Mouse (Mus musculus) kidney, postnatal 0 days (tissue): ENCODE measurements around the gene Cacnb3. TPM values are rescaled to one million over a fixed set of nuclear protein-coding genes. Genes with fewer than 3 reads are reported as not detected.

Source experiments
- ATAC-seq: fragments of 200-750 bp; cut with Nextera tagmentation; replicated peaks from 2 replicates; pipeline ENCODE4 v1.8.0; 2017; ENCODE audit warnings: low read depth, moderate number of reproducible peaks, moderate TSS enrichment, moderate library complexity; ENCODE audit not compliant: low FRiP score
- DNase-seq: peaks from one replicate; pipeline ENCODE4 v3.0.0-alpha.2; 2016; ENCODE audit warnings: low spot score
- H3K27ac ChIP-seq: fragments of 300-500 bp; sonication (generic); 2 replicates; pipeline ENCODE4 v1.5.1; 2014; ENCODE audit warnings: mild to moderate bottlenecking
- H3K27me3 ChIP-seq: fragments of 300-500 bp; sonication (generic); 2 replicates; pipeline ENCODE4 v1.6.1; 2014; ENCODE audit warnings: low read length, mixed read lengths; ENCODE audit not compliant: insufficient read depth
- H3K36me3 ChIP-seq: fragments of 300-500 bp; sonication (generic); 2 replicates; pipeline ENCODE4 v1.6.1; 2014; ENCODE audit warnings: low read length, mixed read lengths; ENCODE audit not compliant: insufficient read depth
- H3K4me1 ChIP-seq: fragments of 300-500 bp; sonication (generic); replicated peaks from 2 replicates; pipeline ENCODE4 v1.6.1; 2014; ENCODE audit warnings: antibody characterized with exemption, low read length, mixed read lengths; ENCODE audit not compliant: insufficient read depth
- H3K4me2 ChIP-seq: fragments of 300-500 bp; sonication (generic); 2 replicates; pipeline ENCODE4 v1.6.1; 2014; ENCODE audit warnings: mild to moderate bottlenecking, low read length, moderate library complexity, mixed read lengths
- H3K4me3 ChIP-seq: fragments of 300-500 bp; sonication (generic); replicated peaks from 2 replicates; pipeline ENCODE4 v1.5.1; 2014; ENCODE audit warnings: low read depth, low read length
- H3K9ac ChIP-seq: fragments of 300-500 bp; sonication (generic); 2 replicates; pipeline ENCODE4 v1.6.1; 2014; ENCODE audit warnings: low read depth, low read length
- H3K9me3 ChIP-seq: fragments of 300-500 bp; sonication (generic); replicated peaks from 2 replicates; pipeline ENCODE4 v1.6.1; 2016; ENCODE audit warnings: low read length, inconsistent platforms, mixed read lengths
- CTCF ChIP-seq: IDR thresholded peaks from 2 replicates; pipeline ENCODE4 v1.5.1; 2016; ENCODE audit warnings: antibody characterized with exemption, low read depth, mild to moderate bottlenecking, moderate library complexity
- WGBS: fragments of 180-500 bp; shearing (Covaris S2); extraction: QIAGEN DNeasy Blood & Tissue Kit; methylation state at CpG from one replicate; pipeline ENCODE4 v1.1.7; 2014; 5-methylcytosine and 5-hydroxymethylcytosine counted together
- polyA plus RNA-seq: library from polyadenylated mRNA; unstranded; fragments of >200 nt; fragmentation: Nextera tagmentation; extraction: Ambion mirVana; gene quantifications from 2 replicates; pipeline ENCODE4 v1.2.1, GENCODE M21; 2015

Gene Cacnb3
- polyA plus RNA-seq, 1 experiment from 2014 or later = 19.8 TPM

DNA sequence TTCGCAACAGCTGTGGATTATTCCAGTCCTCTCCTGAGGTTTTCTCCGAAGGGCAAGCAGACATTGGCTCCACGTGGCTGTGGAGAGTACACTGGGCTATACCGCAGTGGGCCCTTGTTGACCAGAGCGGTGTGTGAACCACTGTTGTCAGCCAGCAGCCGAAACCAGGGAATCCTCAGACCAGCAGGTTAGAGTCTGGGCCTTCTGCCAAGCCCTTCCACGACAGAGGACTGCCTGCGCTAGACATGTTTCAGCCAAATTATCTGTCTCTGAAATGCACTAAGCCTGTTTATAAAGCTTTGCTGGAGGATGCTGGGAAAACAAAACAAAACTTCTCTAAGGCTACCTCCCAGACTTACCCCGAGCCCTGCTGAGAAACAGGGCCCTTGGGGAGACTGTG is 16.1 kb upstream of the Cacnb3 start:
- H3K4me1 ChIP-seq = 0 out of 2 replicates have a peak, but pooled peaks cover 6% of the 10 kb centered on the region
- no peaks in the 10 kb centered on the region for H3K36me3 ChIP-seq
- no peak overlapping the region for H3K4me2 ChIP-seq
- no peak for TF ChIP-seq CTCF
- H3K27me3 ChIP-seq = no peaks in the 10 kb centered on the region
- 61% methylated on average over 9 of the region's 9 CpGs for WGBS
- DNase-seq = no peak
- peak overlapping the region; percentile 63 for H3K27ac ChIP-seq
- ATAC-seq = no peak
- H3K4me3 ChIP-seq = no peak overlapping the region
- no peak overlapping the region for H3K9ac ChIP-seq
- no peaks in the 10 kb centered on the region for H3K9me3 ChIP-seq

GRCm38 (mm10) chr15:98614971-98615370 is 15.7 kb upstream of the Cacnb3 start:
- ATAC-seq = peak; percentile 67; the same call in 1 of the 2 replicates
- WGBS = 54% methylated on average over 6 of the region's 6 CpGs
- no peak overlapping the region for H3K4me2 ChIP-seq

DNA sequence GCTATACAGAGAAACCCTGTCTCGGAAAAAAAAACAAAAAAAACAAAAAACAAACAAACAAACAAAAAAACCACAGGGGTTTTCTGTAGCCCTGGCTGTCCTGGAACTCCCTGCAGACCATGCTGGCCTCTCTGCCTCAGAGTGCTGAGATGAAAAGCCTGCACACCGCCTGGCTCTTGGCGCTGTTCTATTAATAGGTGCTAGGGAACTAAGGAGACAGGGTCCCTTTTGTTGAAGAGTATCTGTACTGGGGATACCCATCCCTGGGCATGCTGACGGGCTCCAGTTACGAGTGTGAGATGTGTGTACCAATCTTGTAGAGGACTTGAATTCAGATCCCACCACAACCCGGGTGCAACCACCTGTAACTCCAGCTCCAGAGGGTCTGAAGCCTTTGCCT is 14.9 kb upstream of the Cacnb3 start:
- WGBS = 77% methylated on average over 6 of the region's 6 CpGs
- TF ChIP-seq CTCF = no peak

More at GRCm38 (mm10) chr15:98614971-98615370, 15.7 kb upstream of the Cacnb3 start:
- Histone ChIP-seq H3K27ac (peak overlapping the region; percentile 63), H3K4me3 (no peak overlapping the region), H3K9me3 (no peaks in the 10 kb centered on the region), H3K27me3 (no peaks in the 10 kb centered on the region), H3K36me3 (no peaks in the 10 kb centered on the region), H3K9ac (no peak overlapping the region), H3K4me1 (0 out of 2 replicates have a peak, but pooled peaks cover 6% of the 10 kb centered on the region)
- DNase-seq = no peak
- no peak for TF ChIP-seq CTCF

DNA sequence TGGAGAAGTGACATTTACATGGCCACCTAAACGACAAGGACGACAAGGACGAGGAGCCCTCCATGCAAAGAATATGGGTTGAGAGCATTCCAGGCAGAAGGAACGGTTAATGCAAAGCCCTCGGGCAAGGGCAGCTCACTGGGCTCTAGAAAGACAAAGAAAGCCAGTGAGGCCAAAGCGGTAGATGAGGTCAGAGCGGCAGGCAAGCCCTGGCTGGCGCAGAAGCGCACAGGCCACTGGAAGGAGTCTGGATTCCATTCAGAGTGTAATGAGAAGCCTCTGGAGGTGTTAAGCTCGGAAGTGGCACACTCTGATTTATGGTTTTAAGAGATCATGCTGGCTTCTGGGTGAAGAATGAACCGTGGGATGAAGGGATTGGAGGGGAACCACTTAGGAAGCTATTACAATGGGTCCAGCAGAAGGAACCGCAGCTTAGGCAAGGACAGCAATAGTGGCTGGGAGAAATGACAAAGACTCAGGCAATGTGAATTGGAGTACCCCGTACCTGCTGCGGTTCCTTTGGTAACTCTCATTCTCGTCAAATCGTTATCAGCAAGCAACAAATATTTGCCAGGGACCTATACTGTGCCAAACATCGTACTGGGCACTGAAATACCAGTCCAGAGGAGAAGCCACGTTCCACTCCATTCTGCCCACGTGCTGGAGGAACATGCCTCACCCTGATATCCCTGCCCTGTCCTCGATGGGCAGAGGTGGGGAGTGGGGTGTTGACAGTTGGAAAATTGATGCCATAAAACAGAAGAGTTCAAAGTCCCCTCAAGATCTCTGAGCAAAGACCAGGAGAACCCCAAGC is 14.1 kb upstream of the Cacnb3 start:
- Histone ChIP-seq H3K9ac (0 out of 2 replicates have a peak overlapping the region, but pooled peaks have one; percentile 0), H3K4me1 (0 out of 2 replicates have a peak, but pooled peaks cover 6% of the 10 kb centered on the region), H3K9me3 (no peaks in the 10 kb centered on the region), H3K4me3 (no peak overlapping the region), H3K27ac (no peak overlapping the region), H3K27me3 (no peaks in the 10 kb centered on the region), H3K36me3 (no peaks in the 10 kb centered on the region), H3K4me2 (peak overlapping the region; percentile 23; the same call in 1 of the 2 replicates)
- 31% methylated on average over 20 of the region's 20 CpGs for WGBS
- ATAC-seq (0 out of 2 replicates have a peak, but pooled peaks have one; percentile 14), DNase-seq (no peak)
- no peak for TF ChIP-seq CTCF

More for the DNA sequence above, 14.9 kb upstream of the Cacnb3 start:
- H3K4me1 ChIP-seq = 0 out of 2 replicates have a peak, but pooled peaks cover 6% of the 10 kb centered on the region
- no peak overlapping the region for H3K4me2 ChIP-seq
- no peak overlapping the region for H3K9ac ChIP-seq
- DNase-seq = no peak
- H3K27me3 ChIP-seq = no peaks in the 10 kb centered on the region
- H3K27ac ChIP-seq = no peak overlapping the region
- ATAC-seq = no peak
- no peaks in the 10 kb centered on the region for H3K36me3 ChIP-seq
- H3K4me3 ChIP-seq = no peak overlapping the region
- no peaks in the 10 kb centered on the region for H3K9me3 ChIP-seq

DNA sequence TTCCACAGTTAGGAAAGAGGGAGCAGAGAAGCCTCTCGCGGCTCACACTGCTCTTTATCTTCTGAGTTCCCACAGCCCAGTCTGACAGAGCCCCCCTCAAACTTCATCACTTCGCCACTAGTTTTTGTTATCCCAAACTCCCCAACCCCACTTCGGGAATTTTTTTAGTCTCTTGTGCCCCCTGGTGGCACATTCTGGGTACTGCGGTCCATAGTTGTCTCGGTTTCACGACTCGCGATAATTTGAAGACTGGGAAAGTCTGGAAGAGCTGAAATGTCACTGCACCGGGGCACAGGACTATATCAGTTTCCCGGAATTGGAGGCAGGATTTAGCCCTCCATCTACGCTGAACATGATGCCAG is 13.5 kb upstream of the Cacnb3 start:
- Histone ChIP-seq H3K4me3 (no peak overlapping the region), H3K27ac (no peak overlapping the region), H3K27me3 (no peaks in the 10 kb centered on the region), H3K4me2 (peak overlapping the region; percentile 23; the same call in 1 of the 2 replicates), H3K36me3 (no peaks in the 10 kb centered on the region), H3K9ac (0 out of 2 replicates have a peak overlapping the region, but pooled peaks have one; percentile 0), H3K9me3 (no peaks in the 10 kb centered on the region), H3K4me1 (0 out of 2 replicates have a peak, but pooled peaks cover 6% of the 10 kb centered on the region)
- WGBS = 1% methylated on average over 12 of the region's 12 CpGs
- ATAC-seq = no peak
- TF ChIP-seq CTCF = peak; percentile 94
- peak; percentile 89 for DNase-seq

GRCm38 (mm10) chr15:98622199-98622598 is 8.4 kb upstream of the Cacnb3 start:
- 8% methylated on average over 7 of the region's 7 CpGs for WGBS
- no peaks in the 10 kb centered on the region for H3K36me3 ChIP-seq
- H3K9me3 ChIP-seq = no peaks in the 10 kb centered on the region
- DNase-seq = no peak
- H3K9ac ChIP-seq = no peak overlapping the region
- no peak overlapping the region for H3K4me2 ChIP-seq
- no peaks in the 10 kb centered on the region for H3K27me3 ChIP-seq
- H3K4me1 ChIP-seq = peaks cover 4% of the 10 kb centered on the region
- no peak for ATAC-seq
- H3K4me3 ChIP-seq = no peak overlapping the region
- no peak for TF ChIP-seq CTCF
- no peak overlapping the region for H3K27ac ChIP-seq
